Mouse (Mus musculus) neural tube, embryonic 12.5 days (tissue): Measurements from ENCODE around the gene Gm21789. TPM values are rescaled to one million over a fixed set of nuclear protein-coding genes. Genes with fewer than 3 reads are reported as not detected.
"Not testable (repeated sequence)": the region's sequence is repeated elsewhere in the genome, so short reads cannot be mapped to it uniquely, and the experiment has no call there.

Experiments
- ATAC-seq: fragments of 200-750 bp; cut with Nextera tagmentation; 2 replicates; pipeline ENCODE4 v1.8.0; 2017; ENCODE audit warnings: low read depth, mild to moderate bottlenecking, moderate TSS enrichment, moderate library complexity; ENCODE audit not compliant: low FRiP score
- H3K27ac ChIP-seq: fragments of 300-500 bp; sonication (generic); 2 replicates; pipeline ENCODE4 v1.5.1; 2016
- H3K27me3 ChIP-seq: fragments of 300-500 bp; sonication (generic); replicated peaks from 2 replicates; pipeline ENCODE4 v1.6.1; 2016; ENCODE audit warnings: mild to moderate bottlenecking
- H3K36me3 ChIP-seq: fragments of 300-500 bp; sonication (generic); 2 replicates; pipeline ENCODE4 v1.6.1; 2016; ENCODE audit warnings: mild to moderate bottlenecking
- H3K4me1 ChIP-seq: fragments of 300-500 bp; sonication (generic); 2 replicates; pipeline ENCODE4 v1.6.1; 2016
- H3K4me2 ChIP-seq: fragments of 300-500 bp; sonication (generic); replicated peaks from 2 replicates; pipeline ENCODE4 v1.6.1; 2016; ENCODE audit warnings: mild to moderate bottlenecking
- H3K4me3 ChIP-seq: fragments of 300-500 bp; sonication (generic); 2 replicates; pipeline ENCODE4 v1.5.1; 2016
- H3K9ac ChIP-seq: fragments of 300-500 bp; sonication (generic); 2 replicates; pipeline ENCODE4 v1.6.1; 2016; ENCODE audit warnings: mild to moderate bottlenecking
- H3K9me3 ChIP-seq: fragments of 300-500 bp; sonication (generic); 2 replicates; pipeline ENCODE4 v1.6.1; 2016; ENCODE audit warnings: mild to moderate bottlenecking
- WGBS: fragments of 180-500 bp; shearing (Covaris S2); methylation state at CpG from one replicate; pipeline ENCODE4 v1.1.7; 2016; 5-methylcytosine and 5-hydroxymethylcytosine counted together
- polyA plus RNA-seq: library from polyadenylated mRNA; unstranded; fragments of >200 nt; fragmentation: Nextera tagmentation; extraction: Ambion mirVana; gene quantifications from 2 replicates; pipeline ENCODE4 v1.2.1, GENCODE M21; 2016

Gm21789 gene
- not detected in 2 replicates for polyA plus RNA-seq

DNA sequence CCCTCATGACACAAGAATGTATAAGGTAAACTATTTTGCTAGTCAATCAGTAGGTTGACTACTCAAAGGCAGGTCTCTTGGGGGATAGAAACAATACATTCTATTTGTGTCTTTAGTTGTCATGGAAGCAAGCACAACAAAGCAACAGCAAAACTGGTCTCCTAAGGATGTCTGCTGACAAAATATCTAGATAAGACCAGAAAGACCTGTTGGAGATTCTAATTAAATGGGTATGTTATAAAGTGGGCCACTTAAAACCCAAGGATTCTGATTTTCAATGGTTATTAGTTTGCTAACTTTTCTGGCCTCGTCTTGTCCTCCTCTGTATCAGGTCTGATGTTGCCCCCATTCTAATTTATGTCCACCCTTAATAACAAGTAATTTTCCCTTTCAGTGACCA lies at the start of gene Gm21789:
Gene Gm21789, plus strand, starts transcription at position 301 of the 400 bp plus-strand sequence.
- no CpG with 5 or more reads among the region's 1 CpGs for WGBS
- not testable (repeated sequence) for H3K27me3 ChIP-seq, H3K4me2 ChIP-seq, H3K9ac ChIP-seq, H3K4me3 ChIP-seq, H3K27ac ChIP-seq, H3K36me3 ChIP-seq, ATAC-seq, H3K9me3 ChIP-seq, H3K4me1 ChIP-seq

DNA sequence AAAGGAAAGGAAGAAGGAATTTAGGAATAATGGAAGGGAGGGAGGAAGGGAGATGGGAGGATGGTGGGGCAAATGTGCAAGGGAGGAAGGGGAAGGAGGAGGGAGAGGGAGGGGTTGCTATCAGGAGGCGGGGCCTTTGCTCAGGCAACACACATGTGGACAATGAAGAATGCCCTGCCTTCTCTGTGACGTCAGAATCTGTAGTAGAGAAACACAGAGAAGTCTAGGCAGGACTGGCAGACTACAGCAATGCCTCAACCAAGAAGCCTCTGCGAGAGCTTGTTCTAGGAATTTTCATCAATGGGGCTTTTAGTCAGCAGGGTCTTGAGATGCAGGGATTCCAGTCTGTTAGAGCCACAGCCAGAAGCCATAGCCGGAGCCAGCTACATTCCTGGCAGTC lies 47.2 kb upstream of the Gm21789 start, which contains the start of gene Btbd35f30:
Gene Btbd35f30, plus strand, starts transcription at position 301 of the 400 bp plus-strand sequence.
- H3K9me3 ChIP-seq, H3K9ac ChIP-seq, H3K4me2 ChIP-seq, H3K27me3 ChIP-seq, H3K36me3 ChIP-seq, ATAC-seq, H3K4me1 ChIP-seq, H3K4me3 ChIP-seq, H3K27ac ChIP-seq: not testable (repeated sequence)
- WGBS = no CpG with 5 or more reads among the region's 4 CpGs

DNA sequence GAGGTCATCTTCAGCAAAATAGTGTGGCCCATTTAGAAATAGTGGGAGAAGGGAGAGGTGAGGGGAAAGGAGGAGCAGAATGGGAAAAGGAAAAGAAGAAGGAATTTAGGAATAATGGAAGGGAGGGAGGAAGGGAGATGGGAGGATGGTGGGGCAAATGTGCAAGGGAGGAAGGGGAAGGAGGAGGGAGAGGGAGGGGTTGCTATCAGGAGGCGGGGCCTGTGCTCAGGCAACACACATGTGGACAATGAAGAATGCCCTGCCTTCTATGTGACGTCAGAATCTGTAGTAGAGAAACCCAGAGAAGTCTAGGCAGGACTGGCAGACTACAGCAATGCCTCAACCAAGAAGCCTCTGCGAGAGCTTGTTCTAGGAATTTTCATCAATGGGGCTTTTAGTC lies 32.0 kb downstream of the Gm21789 start, which contains the start of gene Btbd35f5:
Gene Btbd35f5, plus strand, starts transcription at position 301 of the 400 bp plus-strand sequence.
- H3K4me2 ChIP-seq, H3K27me3 ChIP-seq, H3K9ac ChIP-seq, H3K4me1 ChIP-seq, H3K27ac ChIP-seq, ATAC-seq, H3K36me3 ChIP-seq, H3K9me3 ChIP-seq, H3K4me3 ChIP-seq: not testable (repeated sequence)
- no CpG with 5 or more reads among the region's 3 CpGs for WGBS

Other genes with a start within 250 kb of the Gm21789 start
- gene Btbd35f21, start 215.7 kb upstream of the Gm21789 start, polyA plus RNA-seq = not detected in 2 replicates
- gene Btbd35f30, start 47.1 kb upstream of the Gm21789 start, polyA plus RNA-seq = not detected in 2 replicates
- not detected in 2 replicates for gene Btbd35f5, start 32.1 kb downstream of the Gm21789 start, polyA plus RNA-seq